ENCODE assay signal across 8 mouse cellular contexts in the genomic region with DNA sequence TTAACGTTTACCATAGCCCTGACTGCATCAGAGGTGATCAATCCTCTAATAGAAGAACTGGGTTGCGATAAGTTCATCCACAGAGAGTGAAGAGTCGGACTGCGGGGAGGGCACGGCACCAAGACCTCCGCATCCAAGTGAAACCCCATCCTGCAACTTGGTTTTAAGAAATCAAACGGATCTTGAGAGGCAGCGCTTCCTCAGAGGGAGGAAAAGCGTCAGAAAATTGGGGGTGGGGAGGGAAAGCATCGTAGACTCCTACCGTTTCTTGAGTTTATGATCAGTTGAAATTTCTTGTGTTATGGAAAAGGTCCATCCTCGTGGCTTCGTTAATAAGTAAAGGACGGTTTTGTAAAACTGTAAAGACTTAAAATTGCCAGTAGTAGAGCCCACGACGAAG. TPM values are rescaled to one million over a fixed set of nuclear protein-coding genes. Genes with fewer than 3 reads are reported as not detected.
A peak's percentile ranks its signal among the peaks of the same experiment; 100 is the strongest.
DNase-seq lines count a peak whose midpoint lies in the region; ATAC-seq lines count a peak whose summit lies in the region.

No protein-coding gene starts in this region.

- no peak for ATAC-seq in kidney, embryonic 14.5 days (ENCODE audit: low FRiP score, low TSS enrichment)
- no peak; the same call in 1 of the 2 replicates for ATAC-seq in hindbrain, embryonic 12.5 days (ENCODE audit: low FRiP score)
- no peak for ATAC-seq in midbrain, embryonic 12.5 days (ENCODE audit: low FRiP score, low read depth)

- peak overlapping the region; percentile 97 for H3K9ac ChIP-seq in kidney, embryonic 14.5 days (ENCODE audit: low read depth, low read length)
- H3K9ac ChIP-seq in hindbrain, embryonic 12.5 days: peak overlapping the region; percentile 99
- H3K9ac ChIP-seq in midbrain, embryonic 12.5 days (replicated peaks): peak overlapping the region; percentile 99

- H3K9me3 ChIP-seq in kidney, embryonic 14.5 days (ENCODE audit: control insufficient read depth, low read length): no peaks in the 10 kb centered on the region
- no peaks in the 10 kb centered on the region for H3K9me3 ChIP-seq in hindbrain, embryonic 12.5 days (replicated peaks)
- no peaks in the 10 kb centered on the region for H3K9me3 ChIP-seq in midbrain, embryonic 12.5 days

- peak overlapping the region; percentile 65; the same call in 1 of the 2 replicates for H3K27ac ChIP-seq in kidney, embryonic 14.5 days (ENCODE audit: low read depth, low read length)
- peak overlapping the region; percentile 7; the same call in 1 of the 2 replicates for H3K27ac ChIP-seq in brown adipose tissue, adult 24 weeks (replicated peaks; ENCODE audit: low read depth, low read length)
- peak overlapping the region; percentile 97 for H3K27ac ChIP-seq in hindbrain, embryonic 12.5 days
- H3K27ac ChIP-seq in midbrain, embryonic 12.5 days (replicated peaks): peak overlapping the region; percentile 94

- WGBS in kidney, embryonic 14.5 days: 21% methylated on average over 16 of the region's 16 CpGs
- 31% methylated on average over 16 of the region's 16 CpGs for WGBS in hindbrain, embryonic 12.5 days
- 34% methylated on average over 16 of the region's 16 CpGs for WGBS in midbrain, embryonic 12.5 days

- no peaks in the 10 kb centered on the region for H3K27me3 ChIP-seq in kidney, embryonic 14.5 days (ENCODE audit: control insufficient read depth, insufficient read depth, low read length)
- H3K27me3 ChIP-seq in hindbrain, embryonic 12.5 days: peaks cover 3% of the 10 kb centered on the region; the same call in 1 of the 2 replicates
- H3K27me3 ChIP-seq in midbrain, embryonic 12.5 days: 0 out of 2 replicates have a peak, but pooled peaks cover 7% of the 10 kb centered on the region

- no peak for DNase-seq in kidney, adult 9 months
- no peak for DNase-seq in thymus, adult 18-20 months
- no peak for DNase-seq in cerebellum, adult 9-11 months
- no peak for DNase-seq in gastrocnemius, postnatal 10 days

- peak overlapping the region; percentile 85 for H3K4me3 ChIP-seq in kidney, embryonic 14.5 days (ENCODE audit: low read length)
- peak overlapping the region; percentile 87 for H3K4me3 ChIP-seq in brown adipose tissue, adult 24 weeks (ENCODE audit: insufficient read depth, low read depth, low read length)
- peak overlapping the region; percentile 91 for H3K4me3 ChIP-seq in hindbrain, embryonic 12.5 days
- peak overlapping the region; percentile 89 for H3K4me3 ChIP-seq in midbrain, embryonic 12.5 days

- peaks cover 3% of the 10 kb centered on the region; the same call in 1 of the 2 replicates for H3K36me3 ChIP-seq in kidney, embryonic 14.5 days (ENCODE audit: control insufficient read depth, insufficient read depth, low read length)
- peaks cover 32% of the 10 kb centered on the region for H3K36me3 ChIP-seq in hindbrain, embryonic 12.5 days
- peaks cover 35% of the 10 kb centered on the region for H3K36me3 ChIP-seq in midbrain, embryonic 12.5 days

- peak overlapping the region; percentile 82 for H3K4me2 ChIP-seq in kidney, embryonic 14.5 days (replicated peaks; ENCODE audit: low read depth, low read length)
- peak overlapping the region; percentile 77 for H3K4me2 ChIP-seq in hindbrain, embryonic 12.5 days (replicated peaks)
- H3K4me2 ChIP-seq in midbrain, embryonic 12.5 days (replicated peaks): peak overlapping the region; percentile 84

- H3K4me1 ChIP-seq in kidney, embryonic 14.5 days (ENCODE audit: control insufficient read depth, insufficient read depth, low read length): peaks cover 4% of the 10 kb centered on the region; the same call in 1 of the 2 replicates
- 0 out of 2 replicates have a peak, but pooled peaks cover 2% of the 10 kb centered on the region for H3K4me1 ChIP-seq in brown adipose tissue, adult 24 weeks (ENCODE audit: control insufficient read depth, insufficient read depth, insufficient read length, low read length)
- H3K4me1 ChIP-seq in hindbrain, embryonic 12.5 days: peaks cover 10% of the 10 kb centered on the region
- H3K4me1 ChIP-seq in midbrain, embryonic 12.5 days: peaks cover 11% of the 10 kb centered on the region

RNA-seq across cellular contexts. Expression of a gene that starts 0.9 kb away (rescaled TPM):
- 2.4 and 7.4 TPM in 2 replicates for polyA plus RNA-seq in kidney, embryonic 14.5 days (2014; fragmentation: Nextera tagmentation; extraction: Ambion mirVana)
- polyA plus RNA-seq in brown adipose tissue, adult 24 weeks (2012; ENCODE audit: insufficient read depth, insufficient read length, missing spikeins): 5.2 and 8.2 TPM in 2 replicates
- polyA plus RNA-seq in hindbrain, embryonic 12.5 days (2016; fragmentation: Nextera tagmentation; extraction: Ambion mirVana): 19.3 and 20.0 TPM in 2 replicates
- 5.7 and 7.3 TPM in 2 replicates for polyA plus RNA-seq in midbrain, embryonic 12.5 days (2016; fragmentation: Nextera tagmentation; extraction: Ambion mirVana)
- total RNA-seq in gastrocnemius, postnatal 10 days (2021): 10 to 100 TPM; 14.2 to 15.6 TPM

RNA-seq across cellular contexts. Expression of a gene that starts 9.0 kb away (rescaled TPM):
- polyA plus RNA-seq in kidney, embryonic 14.5 days (2014; fragmentation: Nextera tagmentation; extraction: Ambion mirVana): 10.0 and 12.1 TPM in 2 replicates
- polyA plus RNA-seq in brown adipose tissue, adult 24 weeks (2012; ENCODE audit: insufficient read depth, insufficient read length, missing spikeins): 5.6 and 9.0 TPM in 2 replicates
- polyA plus RNA-seq in hindbrain, embryonic 12.5 days (2016; fragmentation: Nextera tagmentation; extraction: Ambion mirVana): 26.7 and 28.4 TPM in 2 replicates
- polyA plus RNA-seq in midbrain, embryonic 12.5 days (2016; fragmentation: Nextera tagmentation; extraction: Ambion mirVana): 25.2 and 27.4 TPM in 2 replicates
- 1 to 10 TPM; 7.7 to 8.6 TPM for total RNA-seq in gastrocnemius, postnatal 10 days (2021)

RNA-seq across cellular contexts. Expression of a gene that starts 22.4 kb away (rescaled TPM):
- polyA plus RNA-seq in kidney, embryonic 14.5 days (2014; fragmentation: Nextera tagmentation; extraction: Ambion mirVana): 0.26 TPM in 1 of 2 replicates, not detected in the other
- not detected in 2 replicates for polyA plus RNA-seq in brown adipose tissue, adult 24 weeks (2012; ENCODE audit: insufficient read depth, insufficient read length, missing spikeins)
- polyA plus RNA-seq in hindbrain, embryonic 12.5 days (2016; fragmentation: Nextera tagmentation; extraction: Ambion mirVana): 0.34 and 0.82 TPM in 2 replicates
- polyA plus RNA-seq in midbrain, embryonic 12.5 days (2016; fragmentation: Nextera tagmentation; extraction: Ambion mirVana): 0.90 and 1.6 TPM in 2 replicates
- not detected for total RNA-seq in gastrocnemius, postnatal 10 days (2021)

RNA-seq across cellular contexts. Expression of a gene that starts 33.5 kb away (rescaled TPM):
- polyA plus RNA-seq in kidney, embryonic 14.5 days (2014; fragmentation: Nextera tagmentation; extraction: Ambion mirVana): 0.51 and 0.93 TPM in 2 replicates
- polyA plus RNA-seq in brown adipose tissue, adult 24 weeks (2012; ENCODE audit: insufficient read depth, insufficient read length, missing spikeins): not detected in 2 replicates
- 56.6 and 58.9 TPM in 2 replicates for polyA plus RNA-seq in hindbrain, embryonic 12.5 days (2016; fragmentation: Nextera tagmentation; extraction: Ambion mirVana)
- 86.8 and 91.4 TPM in 2 replicates for polyA plus RNA-seq in midbrain, embryonic 12.5 days (2016; fragmentation: Nextera tagmentation; extraction: Ambion mirVana)
- total RNA-seq in gastrocnemius, postnatal 10 days (2021): not detected

RNA-seq across cellular contexts. Expression of a gene that starts 43.3 kb away (rescaled TPM):
- polyA plus RNA-seq in kidney, embryonic 14.5 days (2014; fragmentation: Nextera tagmentation; extraction: Ambion mirVana): 165 and 191 TPM in 2 replicates
- polyA plus RNA-seq in brown adipose tissue, adult 24 weeks (2012; ENCODE audit: insufficient read depth, insufficient read length, missing spikeins): 99.5 and 124 TPM in 2 replicates
- 142 and 160 TPM in 2 replicates for polyA plus RNA-seq in hindbrain, embryonic 12.5 days (2016; fragmentation: Nextera tagmentation; extraction: Ambion mirVana)
- 188 and 193 TPM in 2 replicates for polyA plus RNA-seq in midbrain, embryonic 12.5 days (2016; fragmentation: Nextera tagmentation; extraction: Ambion mirVana)
- total RNA-seq in gastrocnemius, postnatal 10 days (2021): 10 to 100 TPM; 40.1 to 43.8 TPM

Comparison
In these comparisons a context has a peak if more than half of its experiments do, and no peak if none do; other contexts are left out.
1. H3K27ac ChIP-seq: peak in every context shown above with its lines; median percentile 97 in hindbrain, embryonic 12.5 days; 94 in midbrain, embryonic 12.5 days; 65 in kidney, embryonic 14.5 days; 7 in brown adipose tissue, adult 24 weeks.